Mouse (Mus musculus): ENCODE results near the gene Slc11a1. TPM values are rescaled to one million over a fixed set of nuclear protein-coding genes. Genes with fewer than 3 reads are reported as not detected.

Slc11a1 gene
- 1.7 TPM for polyA plus RNA-seq (2017; shearing (Covaris generic))

DNA sequence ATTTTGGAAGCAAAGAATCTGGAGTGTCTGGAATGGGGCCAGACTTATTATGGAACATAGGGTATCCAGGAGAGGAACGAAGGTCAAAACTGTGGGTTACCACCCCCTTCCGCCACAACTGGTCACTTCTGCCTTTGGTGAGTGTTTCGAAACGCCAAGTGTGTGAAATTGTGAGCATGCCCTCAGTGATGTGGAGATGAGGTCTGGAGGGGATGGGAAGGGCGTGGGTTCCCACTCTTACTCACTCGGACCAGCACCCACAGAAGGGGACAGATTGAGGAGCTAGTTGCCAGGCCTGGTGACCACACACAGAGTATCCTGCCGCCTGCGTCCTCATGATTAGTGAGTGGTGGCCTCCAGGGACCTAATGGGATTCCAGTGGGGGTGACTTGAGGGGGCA lies at the start of gene Slc11a1:
TSS of gene Slc11a1 (plus strand) at position 216 of the 400 bp plus-strand sequence.

DNA sequence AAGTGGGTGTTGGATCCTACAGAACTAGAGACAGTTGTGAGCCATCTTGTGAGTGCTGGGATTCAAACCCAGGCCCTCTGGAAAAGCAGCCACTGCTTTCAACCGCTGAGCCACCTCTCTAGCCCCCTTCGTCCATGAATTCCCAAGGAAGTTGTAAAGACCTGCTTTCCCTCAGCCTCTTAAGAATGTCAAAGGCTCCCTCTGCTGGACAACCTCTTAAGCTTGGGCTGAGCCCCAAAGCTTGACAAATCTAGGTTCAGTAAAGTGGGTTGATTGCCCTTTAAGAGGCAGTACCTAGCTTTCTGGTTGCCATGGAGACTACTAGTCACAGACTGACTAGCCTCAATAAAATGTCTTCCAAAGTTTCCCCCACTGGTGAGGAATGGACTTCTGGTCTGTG lies 13.2 kb upstream of the Slc11a1 start, which contains the start of gene Catip:
TSS of gene Catip (plus strand) at position 297 of the 400 bp plus-strand sequence.

DNA sequence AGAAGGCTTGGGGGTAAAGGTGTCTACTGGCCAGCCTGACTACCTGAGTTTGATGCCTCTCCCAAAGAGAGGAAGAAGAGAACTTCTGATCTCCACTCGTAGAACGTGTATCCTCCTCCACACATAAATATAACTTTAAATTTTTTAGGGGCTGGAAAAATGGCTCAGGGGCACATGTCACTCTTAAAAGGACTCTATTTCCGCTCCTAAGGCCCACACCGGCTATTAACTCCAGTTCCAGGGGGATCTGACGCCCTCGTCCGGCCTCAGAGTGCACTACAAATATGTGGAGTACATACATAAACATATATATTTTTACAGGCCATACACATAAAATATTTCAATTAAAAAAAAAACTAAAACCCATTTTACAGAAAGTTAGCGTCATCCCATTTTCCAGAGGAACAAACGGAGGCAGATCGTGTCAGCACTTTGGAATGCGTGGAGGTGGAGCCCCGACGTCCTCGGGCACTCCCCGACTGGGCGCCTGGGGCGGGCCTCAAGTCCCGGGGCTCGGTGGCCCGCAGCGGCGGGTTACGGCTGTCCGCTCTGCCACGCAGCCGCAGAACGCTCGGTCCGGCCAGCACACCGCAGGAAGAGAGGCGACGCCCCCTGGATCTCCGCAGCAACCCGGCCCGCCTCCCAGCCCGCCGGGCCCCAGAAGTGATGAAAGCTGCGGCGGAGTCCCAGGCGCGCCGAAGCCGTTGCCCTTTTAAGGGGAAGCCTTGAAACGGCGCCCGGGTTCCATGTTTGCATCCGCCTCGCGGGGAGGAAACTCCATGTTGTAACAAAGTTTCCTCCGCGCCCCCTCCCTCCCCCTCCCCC lies 16.1 kb downstream of the Slc11a1 start, which contains the start of gene Ctdsp1:
TSS of gene Ctdsp1 (plus strand) at position 586 of the 825 bp plus-strand sequence.

DNA sequence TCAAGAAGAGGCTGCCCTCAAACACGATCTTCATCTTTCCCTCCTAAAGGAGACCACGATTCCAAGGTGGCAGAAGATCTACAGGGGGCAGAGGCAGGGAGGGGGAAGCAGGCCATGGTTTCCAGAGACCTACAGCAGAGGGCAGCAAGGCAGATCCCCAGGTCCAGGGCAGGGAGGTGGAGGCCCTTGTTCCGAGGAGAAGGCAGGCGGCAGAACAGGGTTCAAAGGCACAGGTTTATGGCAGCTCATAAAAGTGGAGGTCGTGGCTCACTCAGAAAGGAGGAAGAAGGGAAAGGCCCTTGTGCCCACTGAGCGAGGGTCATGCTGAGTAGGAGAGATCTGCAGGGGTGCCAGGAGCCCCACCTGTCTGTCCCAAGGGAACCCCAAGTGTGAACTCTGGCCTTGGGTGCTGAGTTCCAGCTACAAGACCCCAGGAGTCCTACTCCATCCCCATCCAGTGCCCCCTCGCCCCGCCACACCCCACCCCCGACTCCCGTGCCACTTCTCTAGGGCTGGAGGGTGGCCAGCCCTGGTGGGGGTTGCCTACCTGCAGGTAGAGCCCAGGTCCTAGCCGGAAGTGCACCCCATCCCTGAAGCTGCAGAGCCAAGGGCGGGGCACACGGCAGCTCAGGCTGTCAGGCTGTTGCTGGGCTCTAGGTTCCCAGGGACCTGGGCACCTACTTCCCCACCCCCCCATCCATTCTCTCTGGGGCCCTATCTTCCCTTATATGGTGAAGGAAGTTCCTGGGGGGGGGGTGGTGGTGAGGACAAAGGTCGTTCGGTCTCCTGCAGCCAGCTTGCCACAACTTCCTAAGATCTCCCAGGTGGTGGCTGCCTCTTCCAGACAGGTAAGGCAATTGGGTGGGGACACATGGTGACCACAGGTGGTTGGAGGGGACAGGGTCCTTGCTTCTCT lies 33.9 kb downstream of the Slc11a1 start, which contains the start of gene Vil1:
TSS of gene Vil1 (plus strand) at position 788 of the 916 bp plus-strand sequence.

Other genes with a start within 250 kb of the Slc11a1 start
- 0.07 TPM for gene Rufy4, start 249.7 kb upstream of the Slc11a1 start, polyA plus RNA-seq (2017; shearing (Covaris generic))
- 0.07 TPM for gene Cxcr2, start 221.2 kb upstream of the Slc11a1 start, polyA plus RNA-seq (2017; shearing (Covaris generic))
- gene Cxcr1, start 180.6 kb upstream of the Slc11a1 start, polyA plus RNA-seq (2017; shearing (Covaris generic)): not detected
- 1,046 TPM for gene Arpc2, start 139.1 kb upstream of the Slc11a1 start, polyA plus RNA-seq (2017; shearing (Covaris generic))
- gene Gpbar1, start 96.6 kb upstream of the Slc11a1 start, polyA plus RNA-seq (2017; shearing (Covaris generic)): 0.17 TPM
- 242 TPM for gene Aamp, start 90.5 kb upstream of the Slc11a1 start, polyA plus RNA-seq (2017; shearing (Covaris generic))
- gene Pnkd, start 90.3 kb upstream of the Slc11a1 start, polyA plus RNA-seq (2017; shearing (Covaris generic)): 63.7 TPM
- gene Tmbim1, start 69.6 kb upstream of the Slc11a1 start, polyA plus RNA-seq (2017; shearing (Covaris generic)): 12.8 TPM
- gene Catip, start 13.1 kb upstream of the Slc11a1 start, polyA plus RNA-seq (2017; shearing (Covaris generic)): not detected
- 5.1 TPM for gene Ctdsp1, start 16.3 kb downstream of the Slc11a1 start, polyA plus RNA-seq (2017; shearing (Covaris generic))
- gene Vil1, start 34.2 kb downstream of the Slc11a1 start, polyA plus RNA-seq (2017; shearing (Covaris generic)): 0.17 TPM
- 33.4 TPM for gene Cnot9, start 130.9 kb downstream of the Slc11a1 start, polyA plus RNA-seq (2017; shearing (Covaris generic))
- 0.12 TPM for gene Plcd4, start 167.7 kb downstream of the Slc11a1 start, polyA plus RNA-seq (2017; shearing (Covaris generic))
- 14.4 TPM for gene Usp37, start 169.1 kb downstream of the Slc11a1 start, polyA plus RNA-seq (2017; shearing (Covaris generic))
- gene Zfp142, start 213.1 kb downstream of the Slc11a1 start, polyA plus RNA-seq (2017; shearing (Covaris generic)): 20.0 TPM
- gene Bcs1l, start 213.1 kb downstream of the Slc11a1 start, polyA plus RNA-seq (2017; shearing (Covaris generic)): 13.3 TPM
- gene Rnf25, start 226.2 kb downstream of the Slc11a1 start, polyA plus RNA-seq (2017; shearing (Covaris generic)): 27.3 TPM
- gene Stk36, start 226.2 kb downstream of the Slc11a1 start, polyA plus RNA-seq (2017; shearing (Covaris generic)): not detected